Mouse (Mus musculus): ENCODE measurements at regions not wholly inside any gene's neighbourhood (a gene's known extent, or its start where the extent isn't known, plus 50 kb on each side); places are given as distances from the start of the nearest gene placed in this dataset.

- no peak for DNase-seq (ENCODE audit: low spot score)
Observed at GRCm38 (mm10) chr11:112449632-112450031, 332.4 kb upstream of the Sox9 start.

GRCm38 (mm10) chr11:112450227-112450626 lies 331.8 kb upstream of the Sox9 start:
- no peak for DNase-seq (ENCODE audit: low spot score)

- no peak for DNase-seq (ENCODE audit: low spot score)
Observed at GRCm38 (mm10) chr11:112458075-112458474, 323.9 kb upstream of the Sox9 start.

- no peak for DNase-seq (ENCODE audit: low spot score)
Observed at GRCm38 (mm10) chr11:112463121-112463520, 318.9 kb upstream of the Sox9 start.

GRCm38 (mm10) chr11:112464386-112464785 lies 317.6 kb upstream of the Sox9 start:
- no peak for DNase-seq (ENCODE audit: low spot score)

GRCm38 (mm10) chr11:112470336-112470735 lies 311.7 kb upstream of the Sox9 start:
- DNase-seq (ENCODE audit: low spot score): no peak

GRCm38 (mm10) chr11:112473237-112473636 lies 308.8 kb upstream of the Sox9 start:
- DNase-seq (ENCODE audit: low spot score): no peak

- no peak for DNase-seq (ENCODE audit: low spot score)
Observed at GRCm38 (mm10) chr11:112473681-112474080, 308.3 kb upstream of the Sox9 start.

- DNase-seq (ENCODE audit: low spot score): no peak
Observed at GRCm38 (mm10) chr11:112480360-112480759, 301.7 kb upstream of the Sox9 start.

GRCm38 (mm10) chr11:112501781-112502180 lies 280.2 kb upstream of the Sox9 start:
- DNase-seq (ENCODE audit: low spot score): no peak

- no peak for DNase-seq (ENCODE audit: low spot score)
Observed at GRCm38 (mm10) chr11:112519076-112519475, 262.9 kb upstream of the Sox9 start.

GRCm38 (mm10) chr11:112524983-112525382 lies 257.0 kb upstream of the Sox9 start:
- no peak for DNase-seq (ENCODE audit: low spot score)

GRCm38 (mm10) chr11:112542573-112542972 lies 239.5 kb upstream of the Sox9 start:
- DNase-seq (ENCODE audit: low spot score): no peak

GRCm38 (mm10) chr11:112543473-112543872 lies 238.6 kb upstream of the Sox9 start:
- no peak for DNase-seq (ENCODE audit: low spot score)

GRCm38 (mm10) chr11:112545231-112546010 lies 236.6 kb upstream of the Sox9 start:
- peak; percentile 9 for DNase-seq (ENCODE audit: low spot score)

GRCm38 (mm10) chr11:112546162-112546561 lies 235.9 kb upstream of the Sox9 start:
- no peak for DNase-seq (ENCODE audit: low spot score)

- DNase-seq (ENCODE audit: low spot score): no peak
Observed at GRCm38 (mm10) chr11:112552838-112553237, 229.2 kb upstream of the Sox9 start.

GRCm38 (mm10) chr11:112563027-112563426 lies 219.0 kb upstream of the Sox9 start:
- no peak for DNase-seq (ENCODE audit: low spot score)

GRCm38 (mm10) chr11:112564706-112565215 lies 217.3 kb upstream of the Sox9 start:
- DNase-seq (ENCODE audit: low spot score): no peak

- DNase-seq (ENCODE audit: low spot score): no peak
Observed at GRCm38 (mm10) chr11:112566071-112566470, 216.0 kb upstream of the Sox9 start.

GRCm38 (mm10) chr11:112587386-112587785 lies 194.6 kb upstream of the Sox9 start:
- no peak for DNase-seq (ENCODE audit: low spot score)

- DNase-seq (ENCODE audit: low spot score): no peak
Observed at GRCm38 (mm10) chr11:112588088-112588487, 193.9 kb upstream of the Sox9 start.

- DNase-seq (ENCODE audit: low spot score): no peak
Observed at GRCm38 (mm10) chr11:112590214-112590613, 191.8 kb upstream of the Sox9 start.
